Mouse (Mus musculus) intestine, postnatal 0 days (tissue): ENCODE measurements around the gene Pax2. TPM values are rescaled to one million over a fixed set of nuclear protein-coding genes. Genes with fewer than 3 reads are reported as not detected.

Experiments
- ATAC-seq: fragments of 200-750 bp; cut with Nextera tagmentation; 2 replicates; pipeline ENCODE4 v1.8.0; 2017; ENCODE audit warnings: mild to moderate bottlenecking, moderate TSS enrichment, moderate library complexity
- H3K27ac ChIP-seq: fragments of 300-500 bp; sonication (generic); 2 replicates; pipeline ENCODE4 v1.5.1; 2014; ENCODE audit warnings: mild to moderate bottlenecking, low read depth, low read length, moderate library complexity
- H3K27me3 ChIP-seq: fragments of 300-500 bp; sonication (generic); replicated peaks from 2 replicates; pipeline ENCODE4 v1.6.1; 2014; ENCODE audit warnings: low read length, mixed read lengths; ENCODE audit not compliant: control insufficient read depth, insufficient read depth
- H3K36me3 ChIP-seq: fragments of 300-500 bp; sonication (generic); 2 replicates; pipeline ENCODE4 v1.6.1; 2014; ENCODE audit warnings: mild to moderate bottlenecking, moderate library complexity; ENCODE audit not compliant: control insufficient read depth, insufficient read depth
- H3K4me1 ChIP-seq: fragments of 300-500 bp; sonication (generic); replicated peaks from 2 replicates; pipeline ENCODE4 v1.6.1; 2014; ENCODE audit warnings: antibody characterized with exemption, low read length, mixed read lengths; ENCODE audit not compliant: control insufficient read depth, insufficient read depth
- H3K4me2 ChIP-seq: fragments of 300-500 bp; sonication (generic); replicated peaks from 2 replicates; pipeline ENCODE4 v1.6.1; 2014; ENCODE audit warnings: low read depth, mild to moderate bottlenecking, moderate library complexity
- H3K4me3 ChIP-seq: fragments of 300-500 bp; sonication (generic); 2 replicates; pipeline ENCODE4 v1.5.1; 2014; ENCODE audit warnings: low read depth, low read length
- H3K9ac ChIP-seq: fragments of 300-500 bp; sonication (generic); 2 replicates; pipeline ENCODE4 v1.6.1; 2014; ENCODE audit warnings: mild to moderate bottlenecking, low read depth, low read length
- H3K9me3 ChIP-seq: fragments of 300-500 bp; sonication (generic); 2 replicates; pipeline ENCODE4 v1.6.1; 2016; ENCODE audit warnings: mixed run types; ENCODE audit not compliant: control insufficient read depth
- CTCF ChIP-seq: sonication (generic); IDR thresholded peaks from 2 replicates; pipeline ENCODE4 v1.5.1; 2016; ENCODE audit warnings: low read depth, mild to moderate bottlenecking, control low read depth, antibody characterized with exemption, moderate library complexity
- WGBS: fragments of 180-500 bp; shearing (Covaris S2); extraction: QIAGEN DNeasy Blood & Tissue Kit; methylation state at CpG from one replicate; pipeline ENCODE4 v1.1.7; 2014; 5-methylcytosine and 5-hydroxymethylcytosine counted together
- polyA plus RNA-seq: library from polyadenylated mRNA; unstranded; fragments of >200 nt; fragmentation: Nextera tagmentation; extraction: Ambion mirVana; gene quantifications from 2 replicates; pipeline ENCODE4 v1.2.1, GENCODE M21; 2015

Pax2 gene
- polyA plus RNA-seq, 1 experiment from 2014 or later, result not detected

- 1% methylated on average over 36 of the region's 36 CpGs for WGBS
- H3K4me2 ChIP-seq, result no peak overlapping the region; the same call in 1 of the 2 replicates
- no peaks in the 10 kb centered on the region for H3K36me3 ChIP-seq
- H3K27ac ChIP-seq, result no peak overlapping the region
- ATAC-seq, result no peak
- H3K9ac ChIP-seq, result no peak overlapping the region
- no peaks in the 10 kb centered on the region for H3K9me3 ChIP-seq
- no peak overlapping the region for H3K4me3 ChIP-seq
- no peaks in the 10 kb centered on the region; the same call in 1 of the 2 replicates for H3K4me1 ChIP-seq
- H3K27me3 ChIP-seq, result peaks cover 90% of the 10 kb centered on the region
- TF ChIP-seq CTCF, result no peak
Measured at GRCm38 (mm10) chr19:44723611-44724440, 32.0 kb upstream of the Pax2 start.

- H3K36me3 ChIP-seq, result no peaks in the 10 kb centered on the region
- no peak for TF ChIP-seq CTCF
- H3K4me3 ChIP-seq, result peak overlapping the region; percentile 46
- H3K27ac ChIP-seq, result no peak overlapping the region
- H3K9ac ChIP-seq, result peak overlapping the region; percentile 32
- H3K4me1 ChIP-seq, result no peaks in the 10 kb centered on the region; the same call in 1 of the 2 replicates
- H3K9me3 ChIP-seq, result no peaks in the 10 kb centered on the region
- ATAC-seq, result no peak
- 1% methylated on average over 55 of the region's 55 CpGs for WGBS
- peak overlapping the region; percentile 70 for H3K4me2 ChIP-seq
- H3K27me3 ChIP-seq, result peaks cover 83% of the 10 kb centered on the region
Measured at GRCm38 (mm10) chr19:44725951-44726791, 29.7 kb upstream of the Pax2 start.

- H3K27me3 ChIP-seq, result peaks cover 89% of the 10 kb centered on the region
Measured at GRCm38 (mm10) chr19:44734116-44734515, 21.7 kb upstream of the Pax2 start.

GRCm38 (mm10) chr19:44734682-44735081 lies 21.2 kb upstream of the Pax2 start:
- Histone ChIP-seq H3K27ac (no peak overlapping the region), H3K9ac (no peak overlapping the region), H3K9me3 (no peaks in the 10 kb centered on the region), H3K27me3 (peaks cover 92% of the 10 kb centered on the region), H3K4me1 (no peaks in the 10 kb centered on the region), H3K36me3 (no peaks in the 10 kb centered on the region), H3K4me2 (no peak overlapping the region), H3K4me3 (no peak overlapping the region)
- ATAC-seq, result no peak
- under 1% methylated on average over 33 of the region's 33 CpGs for WGBS
- no peak for TF ChIP-seq CTCF

More at GRCm38 (mm10) chr19:44734116-44734515, 21.7 kb upstream of the Pax2 start:
- WGBS, result under 1% methylated on average over 21 of the region's 21 CpGs
- Histone ChIP-seq H3K9ac (no peak overlapping the region), H3K4me3 (no peak overlapping the region), H3K4me2 (no peak overlapping the region), H3K27ac (no peak overlapping the region), H3K36me3 (no peaks in the 10 kb centered on the region), H3K9me3 (no peaks in the 10 kb centered on the region), H3K4me1 (no peaks in the 10 kb centered on the region)
- TF ChIP-seq CTCF, result no peak
- ATAC-seq, result no peak

- Histone ChIP-seq H3K36me3 (no peaks in the 10 kb centered on the region), H3K9me3 (no peaks in the 10 kb centered on the region), H3K4me1 (no peaks in the 10 kb centered on the region), H3K27ac (no peak overlapping the region), H3K27me3 (peaks cover 97% of the 10 kb centered on the region), H3K4me3 (0 out of 2 replicates have a peak overlapping the region, but pooled peaks have one; percentile 5), H3K9ac (no peak overlapping the region), H3K4me2 (no peak overlapping the region)
- ATAC-seq, result no peak
- 4% methylated on average over 15 of the region's 16 CpGs for WGBS
- 0 out of 2 replicates have a peak, but pooled peaks have one; percentile 23 for TF ChIP-seq CTCF
Measured at GRCm38 (mm10) chr19:44740300-44740699, 15.5 kb upstream of the Pax2 start.

GRCm38 (mm10) chr19:44741091-44741763 lies 14.6 kb upstream of the Pax2 start:
- TF ChIP-seq CTCF, result no peak
- H3K4me2 ChIP-seq, result peak overlapping the region; percentile 60
- WGBS, result under 1% methylated on average over 48 of the region's 48 CpGs
- no peaks in the 10 kb centered on the region for H3K4me1 ChIP-seq
- peak overlapping the region; percentile 32 for H3K4me3 ChIP-seq
- H3K9ac ChIP-seq, result no peak overlapping the region
- H3K9me3 ChIP-seq, result no peaks in the 10 kb centered on the region
- ATAC-seq, result no peak
- peaks cover 97% of the 10 kb centered on the region for H3K27me3 ChIP-seq
- no peak overlapping the region for H3K27ac ChIP-seq
- H3K36me3 ChIP-seq, result no peaks in the 10 kb centered on the region
